Mouse (Mus musculus) urinary bladder, postnatal 4 days (tissue): ENCODE data around the gene Ankrd35.
"Not testable (repeated sequence)": the region's sequence is repeated elsewhere in the genome, so short reads cannot be mapped to it uniquely, and the experiment has no call there.

Experiments used
- DNase-seq, 2 experiments: peaks; one replicate each; pipeline ENCODE4 v3.0.0; 2021 to 2022; ENCODE audit warnings: low spot score in 2 of 2

Gene Ankrd35

DNA sequence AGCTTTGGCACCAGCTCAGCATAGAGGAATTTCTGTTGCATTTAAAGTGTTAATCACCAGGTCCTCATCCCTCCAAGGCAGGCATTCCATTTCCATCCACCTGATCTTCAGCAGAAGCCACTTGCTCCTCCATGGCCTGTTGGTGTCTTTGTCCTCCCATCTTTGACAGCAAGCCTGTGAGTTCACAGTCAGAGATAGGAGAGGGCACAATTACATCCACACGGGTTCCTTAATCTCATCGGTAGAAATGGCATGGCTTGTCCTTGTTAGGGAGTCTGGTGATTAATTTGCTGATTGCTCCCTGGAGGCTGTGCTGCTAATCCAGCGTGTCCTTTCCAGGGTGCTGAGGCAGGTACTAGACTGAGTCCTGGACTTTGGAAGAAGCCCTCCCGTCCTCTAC is 3.6 kb downstream of the Ankrd35 start:
- DNase-seq: no peak

- peak in 1 of 2 experiments; percentile 42 for DNase-seq
Observed at GRCm38 (mm10) chr3:96674442-96674841, 4.5 kb downstream of the Ankrd35 start.

GRCm38 (mm10) chr3:96675171-96675570 is 5.2 kb downstream of the Ankrd35 start:
- DNase-seq: no peak

DNA sequence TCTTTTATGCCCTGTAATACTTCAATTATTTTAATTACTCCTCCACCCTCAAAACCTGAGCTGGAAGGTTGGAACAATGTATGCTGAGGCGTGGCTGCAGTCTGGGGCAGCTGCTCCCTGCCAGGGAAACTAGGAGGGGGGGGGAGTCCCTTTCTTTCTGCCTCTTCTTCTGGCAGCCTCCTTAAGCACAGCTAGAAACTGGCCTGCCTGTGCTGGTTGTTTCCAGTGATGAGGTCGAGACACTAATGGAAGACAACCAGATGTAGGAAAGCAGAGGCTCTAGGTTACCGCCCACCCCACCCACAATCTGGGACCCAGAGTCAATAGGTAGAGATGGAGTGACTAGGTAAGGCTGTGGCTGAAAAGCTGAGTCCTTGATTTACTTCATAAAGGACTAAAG is 5.8 kb downstream of the Ankrd35 start:
- no peak for DNase-seq

- DNase-seq: no peak
Observed at GRCm38 (mm10) chr3:96678456-96678855, 8.5 kb downstream of the Ankrd35 start.

GRCm38 (mm10) chr3:96679159-96679674 is 9.3 kb downstream of the Ankrd35 start:
- no peak for DNase-seq

DNA sequence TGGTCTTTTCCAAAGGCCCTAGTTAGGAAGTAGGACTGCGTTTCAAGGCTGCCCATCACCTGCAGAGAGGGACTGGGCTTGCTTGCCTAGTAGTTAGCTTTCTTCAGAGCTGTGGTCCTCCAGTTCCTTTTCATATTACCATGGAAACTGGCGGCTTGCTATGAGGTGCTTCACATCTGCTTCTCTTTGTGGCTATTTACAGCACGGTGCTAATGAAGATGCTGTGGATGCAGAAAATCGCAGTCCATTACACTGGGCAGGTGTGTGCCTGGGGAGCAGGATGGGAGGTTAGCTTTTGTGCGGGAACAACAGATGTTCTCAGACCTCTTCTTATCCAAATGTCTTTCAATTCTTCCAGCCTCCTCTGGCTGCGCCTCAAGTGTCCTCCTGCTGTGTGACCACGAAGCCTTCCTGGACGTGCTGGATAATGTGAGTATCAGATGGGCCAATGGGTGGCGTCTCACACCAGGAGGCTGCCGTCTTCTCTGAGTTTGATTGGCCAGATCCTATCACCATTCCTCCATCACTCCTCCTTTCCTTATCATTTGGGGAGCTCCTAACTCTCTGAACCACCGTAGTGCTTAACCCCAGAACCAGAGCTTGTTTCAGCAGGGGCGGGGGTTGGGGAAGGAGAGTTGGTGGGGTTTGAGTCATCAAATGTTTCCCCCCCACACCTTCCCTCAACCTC is 10.5 kb downstream of the Ankrd35 start:
- DNase-seq: no peak

GRCm38 (mm10) chr3:96683496-96683895 is 13.6 kb downstream of the Ankrd35 start:
- DNase-seq: no peak

DNA sequence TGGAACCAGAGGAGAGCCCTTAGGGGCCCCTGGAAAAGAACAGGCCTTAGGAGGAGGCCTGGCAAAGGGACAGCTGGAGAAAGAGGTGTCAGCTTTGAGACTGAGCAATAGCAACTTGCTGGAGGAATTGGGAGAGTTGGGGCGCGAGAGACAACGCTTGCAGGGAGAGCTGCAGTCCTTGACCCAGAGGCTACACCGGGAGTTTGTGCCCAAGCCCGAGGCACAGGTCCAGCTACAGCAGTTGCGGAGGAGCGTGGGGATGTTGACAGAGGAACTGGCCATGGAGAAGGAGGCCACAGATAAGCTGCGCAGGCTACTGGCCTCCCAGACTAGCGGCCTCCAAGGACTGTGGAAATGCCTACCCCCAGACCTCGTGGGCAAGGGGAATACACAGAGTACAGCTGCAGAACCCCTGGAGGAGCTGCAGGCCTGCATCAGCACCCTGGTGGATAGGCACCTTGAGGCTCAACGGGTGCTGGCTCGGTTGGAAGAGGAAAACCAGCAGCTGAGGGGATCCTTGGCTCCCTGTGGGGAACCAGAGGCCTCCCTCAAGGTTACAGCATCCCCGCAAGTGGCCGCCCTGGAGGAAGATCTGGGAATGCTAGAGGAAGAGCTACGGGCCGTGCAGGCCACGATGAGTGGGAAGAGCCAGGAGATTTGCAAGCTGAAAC is 14.4 kb downstream of the Ankrd35 start:
- DNase-seq: peak in 1 of 2 experiments; percentile 45

- DNase-seq: no peak
Observed at GRCm38 (mm10) chr3:96684822-96685156, 14.9 kb downstream of the Ankrd35 start.

DNA sequence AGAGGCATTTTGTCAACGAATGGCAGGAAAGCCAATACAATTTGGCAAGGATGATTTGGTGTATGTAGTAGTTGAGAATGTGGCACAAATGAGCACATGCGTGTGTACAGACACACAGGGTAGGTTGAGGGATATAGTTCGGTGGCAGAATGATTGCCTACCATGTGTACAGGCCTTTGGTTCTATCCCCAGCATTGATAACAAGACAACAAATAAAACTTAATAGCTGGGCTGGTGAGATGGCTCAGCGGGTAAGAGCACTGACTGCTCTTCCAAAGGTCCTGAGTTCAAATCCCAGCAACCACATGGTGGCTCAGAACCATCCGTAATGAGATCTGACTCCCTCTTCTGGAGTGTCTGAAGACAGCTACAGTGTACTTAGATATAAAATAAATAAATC is 16.1 kb downstream of the Ankrd35 start:
- not testable (repeated sequence) for DNase-seq

GRCm38 (mm10) chr3:96688854-96689253 is 18.9 kb downstream of the Ankrd35 start:
- no peak for DNase-seq

- DNase-seq: no peak
Observed at GRCm38 (mm10) chr3:96690298-96690697, 20.4 kb downstream of the Ankrd35 start.

DNA sequence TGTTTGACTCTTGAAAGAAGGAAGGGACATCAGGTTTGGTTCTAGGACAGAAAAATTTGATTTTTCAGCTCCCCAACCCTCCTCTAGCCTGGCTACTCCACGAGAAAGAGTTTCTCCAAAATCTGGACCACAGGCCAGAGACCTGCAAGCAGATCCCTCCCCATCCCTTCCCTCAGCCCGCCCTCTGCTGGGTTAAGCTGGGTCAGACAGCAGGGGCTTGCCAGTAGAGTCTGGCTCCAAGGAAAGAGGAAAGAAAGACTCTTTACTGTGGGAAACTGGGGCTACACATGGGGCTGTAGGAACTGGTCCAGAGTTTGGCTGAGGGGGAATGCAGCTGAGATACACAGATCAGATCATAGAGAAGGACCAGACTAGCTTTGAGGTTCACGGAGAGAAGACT is 22.6 kb downstream of the Ankrd35 start:
- peak in 1 of 2 experiments; percentile 76 for DNase-seq

GRCm38 (mm10) chr3:96693579-96693978 is 23.6 kb downstream of the Ankrd35 start:
- DNase-seq: no peak

GRCm38 (mm10) chr3:96696198-96696765 is 26.4 kb downstream of the Ankrd35 start, which contains the start of gene Pias3:
Pias3 (plus strand) TSS chr3:96696384.
- peak; percentile 87 to 88 for DNase-seq

- peak; percentile 91 to 92 for DNase-seq
Observed at GRCm38 (mm10) chr3:96696766-96697732, 27.1 kb downstream of the Ankrd35 start.

- no peak for DNase-seq
Observed at GRCm38 (mm10) chr3:96698993-96699690, 29.2 kb downstream of the Ankrd35 start.

DNA sequence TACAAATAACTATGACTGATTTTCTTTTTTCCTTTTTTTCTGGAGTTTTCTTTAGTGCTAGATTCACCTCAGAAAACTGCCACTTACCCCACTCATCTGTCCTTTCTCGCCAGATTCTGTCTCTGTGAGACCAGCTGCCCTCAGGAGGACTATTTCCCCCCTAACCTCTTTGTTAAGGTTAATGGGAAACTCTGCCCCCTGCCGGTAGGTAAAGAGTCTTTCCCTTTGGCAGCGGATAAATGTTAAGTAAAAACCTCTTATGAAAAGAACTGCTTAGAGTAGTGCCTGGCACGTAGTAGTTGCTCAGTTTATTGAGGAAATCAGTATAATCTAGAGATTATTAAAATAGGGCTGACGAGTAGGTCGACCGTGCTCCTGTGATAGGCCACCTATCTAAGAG is 30.4 kb downstream of the Ankrd35 start:
- no peak for DNase-seq

GRCm38 (mm10) chr3:96701003-96701402 is 31.1 kb downstream of the Ankrd35 start:
- DNase-seq: no peak

DNA sequence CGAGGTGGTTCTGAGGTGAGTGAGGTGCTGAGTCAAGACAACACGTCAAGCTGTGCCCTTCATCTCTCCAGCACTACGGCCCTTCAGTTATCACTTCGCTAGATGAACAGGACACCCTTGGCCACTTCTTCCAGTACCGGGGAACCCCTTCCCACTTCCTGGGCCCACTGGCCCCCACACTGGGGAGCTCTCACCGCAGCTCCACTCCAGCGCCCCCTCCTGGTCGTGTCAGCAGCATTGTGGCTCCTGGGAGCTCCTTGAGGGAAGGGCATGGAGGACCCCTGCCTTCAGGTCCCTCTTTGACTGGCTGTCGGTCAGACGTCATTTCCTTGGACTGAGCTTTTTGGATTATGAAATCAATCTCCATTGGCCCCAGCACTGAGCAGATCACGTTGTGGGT is 34.8 kb downstream of the Ankrd35 start:
- DNase-seq: no peak
